Mouse (Mus musculus): ENCODE data around the gene Col16a1. TPM values are rescaled to one million over a fixed set of nuclear protein-coding genes. Genes with fewer than 3 reads are reported as not detected.

The Col16a1 gene
- total RNA-seq, 1 experiment = 4.9 TPM

DNA sequence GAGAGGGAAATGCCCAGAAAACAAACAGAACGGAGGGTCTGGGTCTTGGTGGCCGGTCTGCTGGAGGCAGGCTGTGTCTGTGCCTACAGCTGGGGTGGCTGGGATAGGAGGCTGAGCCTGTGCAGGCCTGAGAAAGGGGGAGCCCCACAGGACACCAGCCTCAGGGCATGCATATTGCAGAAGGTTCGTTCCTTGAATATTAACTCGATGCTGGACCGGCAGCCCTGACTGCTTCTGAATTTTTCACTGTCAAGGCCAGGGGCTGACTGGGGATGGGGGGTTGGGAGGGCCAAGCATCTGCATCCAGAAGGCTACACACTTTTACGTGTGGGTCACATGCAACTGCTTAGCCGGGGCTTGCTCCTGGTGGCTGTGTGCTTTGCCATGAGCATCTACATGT is 14.1 kb upstream of the Col16a1 start:
- H3K9me3 ChIP-seq (ENCODE audit: control insufficient read depth, insufficient read depth, low read depth, low read length) = no peaks in the 10 kb centered on the region
- H3K4me1 ChIP-seq (ENCODE audit: control insufficient read depth in 2 of 2, insufficient read depth in 2 of 2, low read length in 2 of 2, poor library complexity in 1 of 2) = peaks cover 0 to 12% of the 10 kb centered on the region in 2 experiments; a peak in 2 of 4 replicates
- DNase-seq (ENCODE audit: low read depth, low spot score) = no peak
- no peak overlapping the region for H3K9ac ChIP-seq (ENCODE audit: insufficient read depth, low read depth, low read length, poor library complexity, severe bottlenecking)
- in situ Hi-C loops (cut with MboI; ENCODE audit: low sequenced_read_pairs in 2 of 2, unreplicated experiment in 2 of 2) = no loop called here
- TF ChIP-seq MAFK (IDR thresholded peaks at IDR 0.05; ENCODE audit: insufficient read depth, low read depth, low read length) (no peak), HCFC1 (IDR thresholded peaks at IDR 0.05; ENCODE audit: borderline replicate concordance, insufficient read depth, low read length) (no peak), CHD2 (IDR thresholded peaks at IDR 0.05; ENCODE audit: low read depth, low read length) (no peak), ZNF384 (IDR thresholded peaks at IDR 0.05; ENCODE audit: low read depth, low read length) (no peak), ZC3H11A (IDR thresholded peaks at IDR 0.05; ENCODE audit: borderline replicate concordance, low read depth, low read length) (no peak)
- no peaks in the 10 kb centered on the region for H3K36me3 ChIP-seq (ENCODE audit: control insufficient read depth, insufficient read depth, low read length, poor library complexity, severe bottlenecking)
- H3K27ac ChIP-seq (ENCODE audit: insufficient read depth, low read depth, low read length, poor library complexity, severe bottlenecking) = no peak overlapping the region
- H3K4me3 ChIP-seq (ENCODE audit: insufficient read depth in 1 of 2, low read depth in 1 of 2, low read length in 2 of 2, poor library complexity in 1 of 2, severe bottlenecking in 1 of 2) = no peak overlapping the region

DNA sequence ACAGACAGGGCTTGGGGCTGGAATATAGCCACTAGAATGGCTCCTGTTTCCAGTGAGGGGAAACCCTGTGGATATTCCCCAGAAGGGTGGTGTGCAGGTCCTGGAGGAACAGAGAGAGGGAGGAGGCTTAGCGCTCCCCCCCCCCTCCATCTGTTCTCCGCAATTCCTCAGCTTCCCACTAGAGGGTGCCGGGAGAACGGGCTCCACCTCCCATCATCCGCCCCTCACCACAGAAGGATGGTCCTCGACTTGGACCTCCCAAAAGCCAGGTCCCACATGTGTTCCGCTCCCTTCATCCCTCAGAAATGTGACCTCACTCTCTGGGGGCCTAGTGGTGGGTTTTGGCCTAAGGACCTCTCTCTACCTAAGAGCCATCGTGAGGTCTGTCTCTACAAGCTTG is 11.5 kb upstream of the Col16a1 start:
- no peak overlapping the region for H3K9ac ChIP-seq (ENCODE audit: insufficient read depth, low read depth, low read length, poor library complexity, severe bottlenecking)
- H3K4me1 ChIP-seq (ENCODE audit: control insufficient read depth in 2 of 2, insufficient read depth in 2 of 2, low read length in 2 of 2, poor library complexity in 1 of 2) = peaks cover 0 to 12% of the 10 kb centered on the region in 2 experiments; a peak in 2 of 4 replicates
- in situ Hi-C loops (cut with MboI; ENCODE audit: low sequenced_read_pairs in 2 of 2, unreplicated experiment in 2 of 2) = no loop called here
- no peak for DNase-seq (ENCODE audit: low read depth, low spot score)
- no peak for TF ChIP-seq HCFC1 (IDR thresholded peaks at IDR 0.05; ENCODE audit: borderline replicate concordance, insufficient read depth, low read length)
- TF ChIP-seq ZNF384 (IDR thresholded peaks at IDR 0.05; ENCODE audit: low read depth, low read length) = no peak
- no peak for TF ChIP-seq CHD2 (IDR thresholded peaks at IDR 0.05; ENCODE audit: low read depth, low read length)
- TF ChIP-seq MAFK (IDR thresholded peaks at IDR 0.05; ENCODE audit: insufficient read depth, low read depth, low read length) = no peak
- no peak for TF ChIP-seq ZC3H11A (IDR thresholded peaks at IDR 0.05; ENCODE audit: borderline replicate concordance, low read depth, low read length)
- no peak overlapping the region for H3K27ac ChIP-seq (ENCODE audit: insufficient read depth, low read depth, low read length, poor library complexity, severe bottlenecking)
- no peaks in the 10 kb centered on the region for H3K9me3 ChIP-seq (ENCODE audit: control insufficient read depth, insufficient read depth, low read depth, low read length)
- no peaks in the 10 kb centered on the region for H3K36me3 ChIP-seq (ENCODE audit: control insufficient read depth, insufficient read depth, low read length, poor library complexity, severe bottlenecking)
- H3K4me3 ChIP-seq (ENCODE audit: insufficient read depth in 1 of 2, low read depth in 1 of 2, low read length in 2 of 2, poor library complexity in 1 of 2, severe bottlenecking in 1 of 2) = no peak overlapping the region

GRCm38 (mm10) chr4:130036573-130037401 is 10.9 kb upstream of the Col16a1 start:
- H3K36me3 ChIP-seq (ENCODE audit: control insufficient read depth, insufficient read depth, low read length, poor library complexity, severe bottlenecking) = no peaks in the 10 kb centered on the region
- DNase-seq (ENCODE audit: low read depth, low spot score) = no peak
- TF ChIP-seq CHD2 (IDR thresholded peaks at IDR 0.05; ENCODE audit: low read depth, low read length) = no peak
- TF ChIP-seq MAFK (IDR thresholded peaks at IDR 0.05; ENCODE audit: insufficient read depth, low read depth, low read length) = no peak
- no peak for TF ChIP-seq ZNF384 (IDR thresholded peaks at IDR 0.05; ENCODE audit: low read depth, low read length)
- TF ChIP-seq ZC3H11A (IDR thresholded peaks at IDR 0.05; ENCODE audit: borderline replicate concordance, low read depth, low read length) = no peak
- TF ChIP-seq HCFC1 (IDR thresholded peaks at IDR 0.05; ENCODE audit: borderline replicate concordance, insufficient read depth, low read length) = no peak
- no peaks in the 10 kb centered on the region for H3K9me3 ChIP-seq (ENCODE audit: control insufficient read depth, insufficient read depth, low read depth, low read length)
- in situ Hi-C loops (cut with MboI; ENCODE audit: low sequenced_read_pairs in 2 of 2, unreplicated experiment in 2 of 2) = no loop called here
- H3K4me1 ChIP-seq (ENCODE audit: control insufficient read depth in 2 of 2, insufficient read depth in 2 of 2, low read length in 2 of 2, poor library complexity in 1 of 2) = peaks cover 0 to 12% of the 10 kb centered on the region in 2 experiments; a peak in 2 of 4 replicates
- no peak overlapping the region for H3K4me3 ChIP-seq (ENCODE audit: insufficient read depth in 1 of 2, low read depth in 1 of 2, low read length in 2 of 2, poor library complexity in 1 of 2, severe bottlenecking in 1 of 2)
- H3K27ac ChIP-seq (ENCODE audit: insufficient read depth, low read depth, low read length, poor library complexity, severe bottlenecking) = no peak overlapping the region
- no peak overlapping the region for H3K9ac ChIP-seq (ENCODE audit: insufficient read depth, low read depth, low read length, poor library complexity, severe bottlenecking)

DNA sequence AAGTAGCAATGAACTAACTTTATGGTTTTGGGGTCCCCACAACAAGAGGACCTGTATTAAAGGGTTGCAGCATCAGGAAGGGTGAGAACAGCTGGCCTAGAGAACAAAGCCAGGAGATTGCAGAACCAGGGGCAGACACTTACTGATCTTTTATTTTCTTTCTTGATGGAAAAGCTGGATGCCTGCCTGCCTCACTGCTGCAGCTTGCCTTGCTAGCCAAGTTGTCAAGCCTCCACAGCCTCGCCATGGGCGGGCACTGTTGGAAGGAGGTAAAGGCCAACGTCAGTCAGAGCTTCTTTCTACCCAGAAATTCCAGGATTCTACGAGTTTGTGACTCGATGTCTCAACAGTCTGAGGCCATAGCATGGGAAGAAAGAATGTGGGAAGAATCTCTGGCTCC is 8.3 kb upstream of the Col16a1 start:
- peaks cover 0 to 7% of the 10 kb centered on the region in 2 experiments; a peak in 2 of 4 replicates for H3K4me1 ChIP-seq (ENCODE audit: control insufficient read depth in 2 of 2, insufficient read depth in 2 of 2, low read length in 2 of 2, poor library complexity in 1 of 2)
- TF ChIP-seq MAFK (IDR thresholded peaks at IDR 0.05; ENCODE audit: insufficient read depth, low read depth, low read length) (no peak), ZNF384 (IDR thresholded peaks at IDR 0.05; ENCODE audit: low read depth, low read length) (no peak), ZC3H11A (IDR thresholded peaks at IDR 0.05; ENCODE audit: borderline replicate concordance, low read depth, low read length) (no peak)

More for the DNA sequence above, 8.3 kb upstream of the Col16a1 start:
- Histone ChIP-seq H3K9me3 (ENCODE audit: control insufficient read depth, insufficient read depth, low read depth, low read length) (no peaks in the 10 kb centered on the region), H3K27ac (ENCODE audit: insufficient read depth, low read depth, low read length, poor library complexity, severe bottlenecking) (no peak overlapping the region), H3K36me3 (ENCODE audit: control insufficient read depth, insufficient read depth, low read length, poor library complexity, severe bottlenecking) (no peaks in the 10 kb centered on the region), H3K4me3 (ENCODE audit: insufficient read depth in 1 of 2, low read depth in 1 of 2, low read length in 2 of 2, poor library complexity in 1 of 2, severe bottlenecking in 1 of 2) (no peak overlapping the region), H3K9ac (ENCODE audit: insufficient read depth, low read depth, low read length, poor library complexity, severe bottlenecking) (no peak overlapping the region)
- no peak for DNase-seq (ENCODE audit: low read depth, low spot score)
- in situ Hi-C loops (cut with MboI; ENCODE audit: low sequenced_read_pairs in 2 of 2, unreplicated experiment in 2 of 2) = no loop called here

All from ES-E14 (cell line).